Mouse (Mus musculus): ENCODE results near the gene Tff1. TPM values are rescaled to one million over a fixed set of nuclear protein-coding genes. Genes with fewer than 3 reads are reported as not detected.

The Tff1 gene
- polyA plus RNA-seq (2012; rRNA removed): not detected in 2 replicates

- TF ChIP-seq POLR2A (IDR thresholded peaks at IDR 0.05; ENCODE audit: extremely low read depth, insufficient read depth, low read length): no peak
- no peak for TF ChIP-seq CTCF (IDR thresholded peaks at IDR 0.05; ENCODE audit: extremely low read depth, insufficient read depth, low read length)
- Histone ChIP-seq H3K4me1 (ENCODE audit: control insufficient read depth, insufficient read depth, low read length) (no peaks in the 10 kb centered on the region), H3K27ac (ENCODE audit: insufficient read depth, low read length) (no peak within 1 kb of the TSS), H3K4me3 (ENCODE audit: insufficient read depth, low read length) (no peak within 1 kb of the TSS)
Observed at GRCm38 (mm10) chr17:31165127-31165526, at the start of gene Tff1. TSS of gene Tff1 (minus strand) at chr17:31165277.

GRCm38 (mm10) chr17:31211881-31212280 lies 46.8 kb upstream of the Tff1 start:
- Histone ChIP-seq H3K4me3 (ENCODE audit: insufficient read depth, low read length) (no peak overlapping the region), H3K27ac (ENCODE audit: insufficient read depth, low read length) (no peak overlapping the region), H3K4me1 (ENCODE audit: control insufficient read depth, insufficient read depth, low read length) (no peaks in the 10 kb centered on the region)
- no peak for TF ChIP-seq POLR2A (IDR thresholded peaks at IDR 0.05; ENCODE audit: extremely low read depth, insufficient read depth, low read length)
- no peak for TF ChIP-seq CTCF (IDR thresholded peaks at IDR 0.05; ENCODE audit: extremely low read depth, insufficient read depth, low read length)

GRCm38 (mm10) chr17:31210299-31210698 lies 45.2 kb upstream of the Tff1 start:
- Histone ChIP-seq H3K27ac (ENCODE audit: insufficient read depth, low read length) (no peak overlapping the region), H3K4me1 (ENCODE audit: control insufficient read depth, insufficient read depth, low read length) (no peaks in the 10 kb centered on the region), H3K4me3 (ENCODE audit: insufficient read depth, low read length) (no peak overlapping the region)
- TF ChIP-seq CTCF (IDR thresholded peaks at IDR 0.05; ENCODE audit: extremely low read depth, insufficient read depth, low read length) (no peak), POLR2A (IDR thresholded peaks at IDR 0.05; ENCODE audit: extremely low read depth, insufficient read depth, low read length) (no peak)

GRCm38 (mm10) chr17:31209376-31209930 lies 44.4 kb upstream of the Tff1 start:
- TF ChIP-seq CTCF (IDR thresholded peaks at IDR 0.05; ENCODE audit: extremely low read depth, insufficient read depth, low read length): no peak
- no peak for TF ChIP-seq POLR2A (IDR thresholded peaks at IDR 0.05; ENCODE audit: extremely low read depth, insufficient read depth, low read length)
- H3K4me1 ChIP-seq (ENCODE audit: control insufficient read depth, insufficient read depth, low read length): no peaks in the 10 kb centered on the region

GRCm38 (mm10) chr17:31208654-31209053 lies 43.6 kb upstream of the Tff1 start:
- Histone ChIP-seq H3K4me1 (ENCODE audit: control insufficient read depth, insufficient read depth, low read length) (no peaks in the 10 kb centered on the region), H3K27ac (ENCODE audit: insufficient read depth, low read length) (no peak overlapping the region), H3K4me3 (ENCODE audit: insufficient read depth, low read length) (no peak overlapping the region)
- TF ChIP-seq POLR2A (IDR thresholded peaks at IDR 0.05; ENCODE audit: extremely low read depth, insufficient read depth, low read length) (no peak), CTCF (IDR thresholded peaks at IDR 0.05; ENCODE audit: extremely low read depth, insufficient read depth, low read length) (no peak)

More at GRCm38 (mm10) chr17:31209376-31209930, 44.4 kb upstream of the Tff1 start:
- Histone ChIP-seq H3K27ac (ENCODE audit: insufficient read depth, low read length) (no peak overlapping the region), H3K4me3 (ENCODE audit: insufficient read depth, low read length) (no peak overlapping the region)

GRCm38 (mm10) chr17:31207771-31208334 lies 42.8 kb upstream of the Tff1 start, which contains the start of gene Ubash3a:
TSS of gene Ubash3a (plus strand) at chr17:31207873.
- no peak for TF ChIP-seq POLR2A (IDR thresholded peaks at IDR 0.05; ENCODE audit: extremely low read depth, insufficient read depth, low read length)
- no peak for TF ChIP-seq CTCF (IDR thresholded peaks at IDR 0.05; ENCODE audit: extremely low read depth, insufficient read depth, low read length)
- H3K4me3 ChIP-seq (ENCODE audit: insufficient read depth, low read length): no peak within 1 kb of the TSS
- no peaks in the 10 kb centered on the region for H3K4me1 ChIP-seq (ENCODE audit: control insufficient read depth, insufficient read depth, low read length)
- no peak within 1 kb of the TSS for H3K27ac ChIP-seq (ENCODE audit: insufficient read depth, low read length)

- Histone ChIP-seq H3K4me3 (ENCODE audit: insufficient read depth, low read length) (no peak within 1 kb of the TSS), H3K27ac (ENCODE audit: insufficient read depth, low read length) (no peak within 1 kb of the TSS), H3K4me1 (ENCODE audit: control insufficient read depth, insufficient read depth, low read length) (no peaks in the 10 kb centered on the region)
- TF ChIP-seq CTCF (IDR thresholded peaks at IDR 0.05; ENCODE audit: extremely low read depth, insufficient read depth, low read length): no peak
- no peak for TF ChIP-seq POLR2A (IDR thresholded peaks at IDR 0.05; ENCODE audit: extremely low read depth, insufficient read depth, low read length)
Observed at GRCm38 (mm10) chr17:31198877-31199276, 33.8 kb upstream of the Tff1 start, which contains the start of gene Tmprss3. TSS of gene Tmprss3 (minus strand) at chr17:31198977.

- H3K4me1 ChIP-seq (ENCODE audit: control insufficient read depth, insufficient read depth, low read length): no peaks in the 10 kb centered on the region
- H3K4me3 ChIP-seq (ENCODE audit: insufficient read depth, low read length): no peak overlapping the region
- no peak overlapping the region for H3K27ac ChIP-seq (ENCODE audit: insufficient read depth, low read length)
- TF ChIP-seq POLR2A (IDR thresholded peaks at IDR 0.05; ENCODE audit: extremely low read depth, insufficient read depth, low read length): no peak
- TF ChIP-seq CTCF (IDR thresholded peaks at IDR 0.05; ENCODE audit: extremely low read depth, insufficient read depth, low read length): no peak
Observed at GRCm38 (mm10) chr17:31196283-31196682, 31.2 kb upstream of the Tff1 start.

- TF ChIP-seq CTCF (IDR thresholded peaks at IDR 0.05; ENCODE audit: extremely low read depth, insufficient read depth, low read length) (no peak), POLR2A (IDR thresholded peaks at IDR 0.05; ENCODE audit: extremely low read depth, insufficient read depth, low read length) (no peak)
- Histone ChIP-seq H3K27ac (ENCODE audit: insufficient read depth, low read length) (no peak overlapping the region), H3K4me3 (ENCODE audit: insufficient read depth, low read length) (no peak overlapping the region), H3K4me1 (ENCODE audit: control insufficient read depth, insufficient read depth, low read length) (no peaks in the 10 kb centered on the region)
Observed at GRCm38 (mm10) chr17:31195207-31195606, 30.1 kb upstream of the Tff1 start.

- TF ChIP-seq CTCF (IDR thresholded peaks at IDR 0.05; ENCODE audit: extremely low read depth, insufficient read depth, low read length): no peak
- no peak for TF ChIP-seq POLR2A (IDR thresholded peaks at IDR 0.05; ENCODE audit: extremely low read depth, insufficient read depth, low read length)
- no peak overlapping the region for H3K27ac ChIP-seq (ENCODE audit: insufficient read depth, low read length)
- H3K4me1 ChIP-seq (ENCODE audit: control insufficient read depth, insufficient read depth, low read length): no peaks in the 10 kb centered on the region
- no peak overlapping the region for H3K4me3 ChIP-seq (ENCODE audit: insufficient read depth, low read length)
Observed at GRCm38 (mm10) chr17:31193360-31193759, 28.3 kb upstream of the Tff1 start.
